Mouse (Mus musculus): ENCODE results near the gene Lelp1. TPM values are rescaled to one million over a fixed set of nuclear protein-coding genes. Genes with fewer than 3 reads are reported as not detected.

Gene Lelp1
- total RNA-seq, 1 experiment: not detected

GRCm38 (mm10) chr3:92120902-92121301 lies 21.6 kb downstream of the Lelp1 start:
- H3K9me3 ChIP-seq (ENCODE audit: control insufficient read depth, insufficient read depth, low read depth, low read length): no peaks in the 10 kb centered on the region
- H3K27ac ChIP-seq (ENCODE audit: insufficient read depth, low read depth, low read length, poor library complexity, severe bottlenecking): no peak overlapping the region
- H3K9ac ChIP-seq (ENCODE audit: insufficient read depth, low read depth, low read length, poor library complexity, severe bottlenecking): no peak overlapping the region
- H3K36me3 ChIP-seq (ENCODE audit: control insufficient read depth, insufficient read depth, low read length, poor library complexity, severe bottlenecking): no peaks in the 10 kb centered on the region
- no peak overlapping the region for H3K4me3 ChIP-seq (ENCODE audit: insufficient read depth in 1 of 2, low read depth in 1 of 2, low read length in 2 of 2, poor library complexity in 1 of 2, severe bottlenecking in 1 of 2)
- no peaks in the 10 kb centered on the region for H3K4me1 ChIP-seq (ENCODE audit: control insufficient read depth in 2 of 2, insufficient read depth in 2 of 2, low read length in 2 of 2, poor library complexity in 1 of 2)
- in situ Hi-C loops (cut with MboI; ENCODE audit: low sequenced_read_pairs in 2 of 2, unreplicated experiment in 2 of 2): no loop called here
- no peak for TF ChIP-seq ZC3H11A (IDR thresholded peaks at IDR 0.05; ENCODE audit: borderline replicate concordance, low read depth, low read length)
- no peak for TF ChIP-seq MAFK (IDR thresholded peaks at IDR 0.05; ENCODE audit: insufficient read depth, low read depth, low read length)
- TF ChIP-seq ZNF384 (IDR thresholded peaks at IDR 0.05; ENCODE audit: low read depth, low read length): no peak
- no peak for TF ChIP-seq HCFC1 (IDR thresholded peaks at IDR 0.05; ENCODE audit: borderline replicate concordance, insufficient read depth, low read length)
- no peak for DNase-seq (ENCODE audit: low read depth, low spot score)

GRCm38 (mm10) chr3:92117930-92118329 lies 24.6 kb downstream of the Lelp1 start:
- Histone ChIP-seq H3K9ac (ENCODE audit: insufficient read depth, low read depth, low read length, poor library complexity, severe bottlenecking) (no peak overlapping the region), H3K9me3 (ENCODE audit: control insufficient read depth, insufficient read depth, low read depth, low read length) (no peaks in the 10 kb centered on the region), H3K4me1 (ENCODE audit: control insufficient read depth in 2 of 2, insufficient read depth in 2 of 2, low read length in 2 of 2, poor library complexity in 1 of 2) (no peaks in the 10 kb centered on the region), H3K4me3 (ENCODE audit: insufficient read depth in 1 of 2, low read depth in 1 of 2, low read length in 2 of 2, poor library complexity in 1 of 2, severe bottlenecking in 1 of 2) (no peak overlapping the region), H3K27ac (ENCODE audit: insufficient read depth, low read depth, low read length, poor library complexity, severe bottlenecking) (no peak overlapping the region), H3K36me3 (ENCODE audit: control insufficient read depth, insufficient read depth, low read length, poor library complexity, severe bottlenecking) (no peaks in the 10 kb centered on the region)
- peak; percentile 36 for DNase-seq (ENCODE audit: low read depth, low spot score)
- in situ Hi-C loops (cut with MboI; ENCODE audit: low sequenced_read_pairs in 2 of 2, unreplicated experiment in 2 of 2): no loop called here
- TF ChIP-seq MAFK (IDR thresholded peaks at IDR 0.05; ENCODE audit: insufficient read depth, low read depth, low read length): no peak
- TF ChIP-seq HCFC1 (IDR thresholded peaks at IDR 0.05; ENCODE audit: borderline replicate concordance, insufficient read depth, low read length): no peak
- TF ChIP-seq ZNF384 (IDR thresholded peaks at IDR 0.05; ENCODE audit: low read depth, low read length): no peak

- no peak overlapping the region for H3K4me3 ChIP-seq (ENCODE audit: insufficient read depth in 1 of 2, low read depth in 1 of 2, low read length in 2 of 2, poor library complexity in 1 of 2, severe bottlenecking in 1 of 2)
- no peaks in the 10 kb centered on the region for H3K36me3 ChIP-seq (ENCODE audit: control insufficient read depth, insufficient read depth, low read length, poor library complexity, severe bottlenecking)
- DNase-seq (ENCODE audit: low read depth, low spot score): no peak
- H3K27ac ChIP-seq (ENCODE audit: insufficient read depth, low read depth, low read length, poor library complexity, severe bottlenecking): no peak overlapping the region
- no peaks in the 10 kb centered on the region for H3K4me1 ChIP-seq (ENCODE audit: control insufficient read depth in 2 of 2, insufficient read depth in 2 of 2, low read length in 2 of 2, poor library complexity in 1 of 2)
- no peak overlapping the region for H3K9ac ChIP-seq (ENCODE audit: insufficient read depth, low read depth, low read length, poor library complexity, severe bottlenecking)
- TF ChIP-seq CHD2 (IDR thresholded peaks at IDR 0.05; ENCODE audit: low read depth, low read length): no peak
- no peak for TF ChIP-seq ZC3H11A (IDR thresholded peaks at IDR 0.05; ENCODE audit: borderline replicate concordance, low read depth, low read length)
- TF ChIP-seq MAFK (IDR thresholded peaks at IDR 0.05; ENCODE audit: insufficient read depth, low read depth, low read length): no peak
- no peak for TF ChIP-seq HCFC1 (IDR thresholded peaks at IDR 0.05; ENCODE audit: borderline replicate concordance, insufficient read depth, low read length)
- no peak for TF ChIP-seq ZNF384 (IDR thresholded peaks at IDR 0.05; ENCODE audit: low read depth, low read length)
- in situ Hi-C loops (cut with MboI; ENCODE audit: low sequenced_read_pairs in 2 of 2, unreplicated experiment in 2 of 2): no loop called here
- no peaks in the 10 kb centered on the region for H3K9me3 ChIP-seq (ENCODE audit: control insufficient read depth, insufficient read depth, low read depth, low read length)
Observed at GRCm38 (mm10) chr3:92111526-92111925, 31.0 kb downstream of the Lelp1 start.

GRCm38 (mm10) chr3:92110790-92111189 lies 31.8 kb downstream of the Lelp1 start:
- Histone ChIP-seq H3K4me3 (ENCODE audit: insufficient read depth in 1 of 2, low read depth in 1 of 2, low read length in 2 of 2, poor library complexity in 1 of 2, severe bottlenecking in 1 of 2) (no peak overlapping the region), H3K36me3 (ENCODE audit: control insufficient read depth, insufficient read depth, low read length, poor library complexity, severe bottlenecking) (no peaks in the 10 kb centered on the region), H3K27ac (ENCODE audit: insufficient read depth, low read depth, low read length, poor library complexity, severe bottlenecking) (no peak overlapping the region), H3K9me3 (ENCODE audit: control insufficient read depth, insufficient read depth, low read depth, low read length) (no peaks in the 10 kb centered on the region), H3K4me1 (ENCODE audit: control insufficient read depth in 2 of 2, insufficient read depth in 2 of 2, low read length in 2 of 2, poor library complexity in 1 of 2) (no peaks in the 10 kb centered on the region), H3K9ac (ENCODE audit: insufficient read depth, low read depth, low read length, poor library complexity, severe bottlenecking) (no peak overlapping the region)
- in situ Hi-C loops (cut with MboI; ENCODE audit: low sequenced_read_pairs in 2 of 2, unreplicated experiment in 2 of 2): no loop called here
- no peak for DNase-seq (ENCODE audit: low read depth, low spot score)
- TF ChIP-seq HCFC1 (IDR thresholded peaks at IDR 0.05; ENCODE audit: borderline replicate concordance, insufficient read depth, low read length) (no peak), CHD2 (IDR thresholded peaks at IDR 0.05; ENCODE audit: low read depth, low read length) (no peak), MAFK (IDR thresholded peaks at IDR 0.05; ENCODE audit: insufficient read depth, low read depth, low read length) (no peak), ZC3H11A (IDR thresholded peaks at IDR 0.05; ENCODE audit: borderline replicate concordance, low read depth, low read length) (no peak), ZNF384 (IDR thresholded peaks at IDR 0.05; ENCODE audit: low read depth, low read length) (peak; percentile 88)

GRCm38 (mm10) chr3:92106582-92106981 lies 36.0 kb downstream of the Lelp1 start:
- no peak overlapping the region for H3K4me3 ChIP-seq (ENCODE audit: insufficient read depth in 1 of 2, low read depth in 1 of 2, low read length in 2 of 2, poor library complexity in 1 of 2, severe bottlenecking in 1 of 2)
- TF ChIP-seq ZNF384 (IDR thresholded peaks at IDR 0.05; ENCODE audit: low read depth, low read length) (no peak), HCFC1 (IDR thresholded peaks at IDR 0.05; ENCODE audit: borderline replicate concordance, insufficient read depth, low read length) (no peak), MAFK (IDR thresholded peaks at IDR 0.05; ENCODE audit: insufficient read depth, low read depth, low read length) (no peak), CHD2 (IDR thresholded peaks at IDR 0.05; ENCODE audit: low read depth, low read length) (no peak), ZC3H11A (IDR thresholded peaks at IDR 0.05; ENCODE audit: borderline replicate concordance, low read depth, low read length) (no peak)
- no peaks in the 10 kb centered on the region for H3K9me3 ChIP-seq (ENCODE audit: control insufficient read depth, insufficient read depth, low read depth, low read length)
- H3K27ac ChIP-seq (ENCODE audit: insufficient read depth, low read depth, low read length, poor library complexity, severe bottlenecking): no peak overlapping the region
- no peaks in the 10 kb centered on the region for H3K36me3 ChIP-seq (ENCODE audit: control insufficient read depth, insufficient read depth, low read length, poor library complexity, severe bottlenecking)
- in situ Hi-C loops (cut with MboI; ENCODE audit: low sequenced_read_pairs in 2 of 2, unreplicated experiment in 2 of 2): no loop called here
- no peaks in the 10 kb centered on the region for H3K4me1 ChIP-seq (ENCODE audit: control insufficient read depth in 2 of 2, insufficient read depth in 2 of 2, low read length in 2 of 2, poor library complexity in 1 of 2)
- peak; percentile 35 for DNase-seq (ENCODE audit: low read depth, low spot score)
- H3K9ac ChIP-seq (ENCODE audit: insufficient read depth, low read depth, low read length, poor library complexity, severe bottlenecking): no peak overlapping the region

Other genes starting within 250 kb of the Lelp1 start
- gene Pglyrp3, start 128.2 kb downstream of the Lelp1 start, total RNA-seq (2012; rRNA removed): not detected in 2 replicates
- gene Lor, start 59.6 kb downstream of the Lelp1 start, total RNA-seq (2012; rRNA removed): 0.21 and 0.40 TPM in 2 replicates
- not detected in 2 replicates for gene Prr9, start 18.8 kb downstream of the Lelp1 start, total RNA-seq (2012; rRNA removed)
- gene Sprr2a1, start 73.1 kb upstream of the Lelp1 start, total RNA-seq (2012; rRNA removed): not detected in 2 replicates
- gene Sprr2a2, start 73.2 kb upstream of the Lelp1 start, total RNA-seq (2012; rRNA removed): 0.48 and 2.7 TPM in 2 replicates
- gene Sprr2a3, start 142.7 kb upstream of the Lelp1 start, total RNA-seq (2012; rRNA removed): not detected in 2 replicates
- gene Sprr2b, start 173.9 kb upstream of the Lelp1 start, total RNA-seq (2012; rRNA removed): not detected in 2 replicates
- gene Sprr2d, start 196.4 kb upstream of the Lelp1 start, total RNA-seq (2012; rRNA removed): not detected in 2 replicates
- not detected in 2 replicates for gene Sprr2e, start 209.4 kb upstream of the Lelp1 start, total RNA-seq (2012; rRNA removed)
- not detected in 2 replicates for gene Sprr2f, start 222.4 kb upstream of the Lelp1 start, total RNA-seq (2012; rRNA removed)
- gene Sprr2h, start 242.9 kb upstream of the Lelp1 start, total RNA-seq (2012; rRNA removed): not detected in 2 replicates

Measured in ES-E14 (cell line).